Mouse (Mus musculus) embryonic fibroblast, embryonic 13.5 days (primary cell): ENCODE measurements around the gene Ddx5.

Source experiments
- CTCF ChIP-seq: IDR thresholded peaks from 2 replicates; pipeline ENCODE4 v1.5.1; 2011; ENCODE audit warnings: mild to moderate bottlenecking, control low read depth, low read length, moderate library complexity, borderline replicate concordance; ENCODE audit not compliant: insufficient read depth
- POLR2A ChIP-seq: IDR thresholded peaks from 2 replicates; pipeline ENCODE4 v1.6.1; 2011; ENCODE audit warnings: low read depth, mild to moderate bottlenecking, control low read depth, low read length, moderate library complexity

GRCm38 (mm10) chr11:106788026-106788774 is 785 bp downstream of the Ddx5 start:
- TF ChIP-seq CTCF (no peak), POLR2A (peak; percentile 98)
